Comparison of ENCODE assay signal across 31 mouse cellular contexts in genomic region chr7:116700409-116700808, GRCm38 (mm10).
"Had no signal": no experiment of that assay in that cellular context is flagged by ENCODE, and none has a peak within 500 bp of the region (broad histone marks: within the 10 kb centered on the region; RNA-seq: fewer than 3 reads in every experiment).

No protein-coding gene starts in this region.

- H3K4me1 ChIP-seq: heart, embryonic 10.5 days; heart, embryonic 12.5 days; heart, embryonic 15.5 days; hindbrain, embryonic 10.5 days; hindbrain, embryonic 12.5 days had no signal

- H3K4me2 ChIP-seq: heart, embryonic 11.5 days; heart, embryonic 12.5 days; heart, embryonic 13.5 days; heart, embryonic 15.5 days; hindbrain, embryonic 12.5 days; hindbrain, embryonic 13.5 days; hindbrain, embryonic 14.5 days; hindbrain, embryonic 15.5 days; kidney, embryonic 15.5 days had no signal

- H3K9ac ChIP-seq: heart, embryonic 12.5 days; heart, embryonic 13.5 days; heart, embryonic 15.5 days; hindbrain, embryonic 12.5 days; hindbrain, embryonic 13.5 days; hindbrain, embryonic 14.5 days; hindbrain, embryonic 15.5 days; kidney, embryonic 15.5 days had no signal

- H3K27ac ChIP-seq: heart, adult 2 months; heart, embryonic 10.5 days; heart, embryonic 13.5 days; heart, embryonic 15.5 days; hindbrain, embryonic 10.5 days; hindbrain, embryonic 12.5 days; hindbrain, embryonic 13.5 days; hindbrain, embryonic 14.5 days; hindbrain, embryonic 15.5 days; hindbrain, postnatal 0 days; kidney, embryonic 15.5 days; kidney, postnatal 0 days; layer of hippocampus, adult 2 months had no signal

- H3K36me3 ChIP-seq: heart, embryonic 10.5 days; heart, embryonic 12.5 days; heart, embryonic 13.5 days; heart, embryonic 15.5 days; hindbrain, embryonic 10.5 days; hindbrain, embryonic 12.5 days; hindbrain, embryonic 13.5 days; hindbrain, embryonic 15.5 days; kidney, embryonic 15.5 days had no signal

- H3K27me3 ChIP-seq: heart, embryonic 12.5 days; heart, embryonic 15.5 days; hindbrain, embryonic 12.5 days; hindbrain, embryonic 13.5 days; hindbrain, embryonic 15.5 days; kidney, embryonic 15.5 days had no signal

- H3K9me3 ChIP-seq: heart, embryonic 10.5 days; heart, embryonic 13.5 days; heart, embryonic 15.5 days; hindbrain, embryonic 13.5 days had no signal

- ATAC-seq: hindbrain, embryonic 16.5 days; hindbrain, postnatal 0 days; inflammation-experienced regulatory T-cells, adult 6 months had no signal

- H3K4me3 ChIP-seq: heart, adult 2 months; heart, embryonic 10.5 days; heart, embryonic 12.5 days; heart, embryonic 13.5 days; heart, embryonic 15.5 days; hindbrain, embryonic 10.5 days; hindbrain, embryonic 12.5 days; hindbrain, embryonic 13.5 days; hindbrain, embryonic 15.5 days; kidney, embryonic 15.5 days; layer of hippocampus, adult 2 months had no signal

- DNase-seq: heart, adult 2 months; heart, postnatal 10 days; heart, postnatal 14 days; heart, postnatal 36 days; heart, postnatal 4 days; kidney, adult 11 months; kidney, adult 18-20 months; kidney, adult 2 months; kidney, adult 8-10 months; kidney, adult 9 months; kidney, postnatal 14 days; kidney, postnatal 25 days; kidney, postnatal 36 days; kidney, postnatal 4 days; layer of hippocampus, postnatal 36 days had no signal
